ENCODE assay signal across 8 mouse cellular contexts in genomic region chr12:52603695-52604255, GRCm38 (mm10).
DNase-seq lines count a peak whose midpoint lies in the region; ATAC-seq and TF ChIP-seq lines count a peak whose summit lies in the region.

No protein-coding gene starts in this region.

- no peaks in the 10 kb centered on the region for H3K27me3 ChIP-seq in thymus, adult 2 months (ENCODE audit: control insufficient read depth, insufficient read depth, low read length)
- no peaks in the 10 kb centered on the region for H3K27me3 ChIP-seq in hindbrain, embryonic 16.5 days (replicated peaks; ENCODE audit: control insufficient read depth, insufficient read depth, low read length)
- H3K27me3 ChIP-seq in megakaryocyte, embryonic 14.5 days (replicated peaks): no peaks in the 10 kb centered on the region
- no peaks in the 10 kb centered on the region for H3K27me3 ChIP-seq in stomach, embryonic 16.5 days (ENCODE audit: control insufficient read depth, insufficient read depth, low read length)

- 0 out of 2 replicates have a peak, but pooled peaks cover 5% of the 10 kb centered on the region for H3K4me1 ChIP-seq in thymus, adult 2 months (replicated peaks; ENCODE audit: control insufficient read depth, insufficient read depth, low read length)
- H3K4me1 ChIP-seq in hindbrain, embryonic 16.5 days (ENCODE audit: control insufficient read depth, insufficient read depth, low read depth, low read length): peaks cover 12% of the 10 kb centered on the region
- H3K4me1 ChIP-seq in megakaryocyte, embryonic 14.5 days: peaks cover 30% of the 10 kb centered on the region
- H3K4me1 ChIP-seq in stomach, embryonic 16.5 days (ENCODE audit: control insufficient read depth, insufficient read depth, low read length): peaks cover 7% of the 10 kb centered on the region

- no peaks in the 10 kb centered on the region for H3K36me3 ChIP-seq in thymus, adult 2 months (ENCODE audit: control insufficient read depth, insufficient read depth, low read length)
- H3K36me3 ChIP-seq in hindbrain, embryonic 16.5 days (ENCODE audit: control insufficient read depth, insufficient read depth, low read length): no peaks in the 10 kb centered on the region
- no peaks in the 10 kb centered on the region for H3K36me3 ChIP-seq in megakaryocyte, embryonic 14.5 days (replicated peaks; ENCODE audit: low read length)
- H3K36me3 ChIP-seq in stomach, embryonic 16.5 days (ENCODE audit: control insufficient read depth, insufficient read depth, low read length): no peaks in the 10 kb centered on the region

- H3K4me2 ChIP-seq in hindbrain, embryonic 16.5 days (ENCODE audit: low read length): peak overlapping the region; percentile 66
- peak overlapping the region; percentile 49 for H3K4me2 ChIP-seq in stomach, embryonic 16.5 days (ENCODE audit: low read depth, low read length)

- TF ChIP-seq POLR2A in thymus, adult 2 months (IDR thresholded peaks at IDR 0.05; ENCODE audit: control insufficient read depth, extremely low read depth, insufficient read depth, low read length, poor library complexity): no peak

- H3K27ac ChIP-seq in thymus, adult 2 months (ENCODE audit: control insufficient read depth, insufficient read depth, low read length): peak overlapping the region; percentile 84
- H3K27ac ChIP-seq in hindbrain, embryonic 16.5 days (ENCODE audit: low read depth, low read length): peak overlapping the region; percentile 88
- peak overlapping the region; percentile 84 for H3K27ac ChIP-seq in stomach, embryonic 16.5 days (ENCODE audit: low read length)

- H3K9ac ChIP-seq in hindbrain, embryonic 16.5 days (ENCODE audit: low read depth, low read length): peak overlapping the region; percentile 85
- H3K9ac ChIP-seq in stomach, embryonic 16.5 days (ENCODE audit: low read length): peak overlapping the region; percentile 87

- peak overlapping the region; percentile 64 for H3K4me3 ChIP-seq in thymus, adult 2 months (ENCODE audit: control insufficient read depth, insufficient read depth, low read length)
- peak overlapping the region; percentile 60 for H3K4me3 ChIP-seq in hindbrain, embryonic 16.5 days (ENCODE audit: low read length)
- peak overlapping the region; percentile 94 for H3K4me3 ChIP-seq in megakaryocyte, embryonic 14.5 days (replicated peaks)
- H3K4me3 ChIP-seq in stomach, embryonic 16.5 days (replicated peaks; ENCODE audit: low read length): peak overlapping the region; percentile 65

- H3K9me3 ChIP-seq in hindbrain, embryonic 16.5 days (ENCODE audit: control insufficient read depth, low read length): no peaks in the 10 kb centered on the region
- H3K9me3 ChIP-seq in megakaryocyte, embryonic 14.5 days: peaks cover 8% of the 10 kb centered on the region
- H3K9me3 ChIP-seq in stomach, embryonic 16.5 days (replicated peaks; ENCODE audit: control insufficient read depth, low read length): no peaks in the 10 kb centered on the region

- peak; percentile 51 for ATAC-seq in frontal cortex, adult (ENCODE audit: low TSS enrichment)
- peak; percentile 91 for ATAC-seq in hindbrain, embryonic 16.5 days
- peak; percentile 81 for ATAC-seq in stomach, embryonic 16.5 days (ENCODE audit: insufficient read depth, low FRiP score)

- DNase-seq in thymus, adult 2 months: no peak
- no peak for DNase-seq in thymus, postnatal 14 days
- peak; percentile 70 for DNase-seq in c-Kit-positive CD71-positive TER-119-positive erythroid progenitor cells, embryonic 14.5 days (ENCODE audit: low spot score)
- DNase-seq in left cerebral cortex, adult 8-10 months (ENCODE audit: low spot score in 2 of 2): peak; percentile 81 to 83

- TF ChIP-seq CTCF in thymus, adult 2 months (IDR thresholded peaks at IDR 0.05; ENCODE audit: borderline replicate concordance, control insufficient read depth, extremely low read depth, insufficient read depth, low read length, poor library complexity): no peak

- WGBS in thymus, adult 2 months: under 1% methylated on average over 21 of the region's 21 CpGs
- under 1% methylated on average over 21 of the region's 21 CpGs for WGBS in hindbrain, embryonic 16.5 days
- WGBS in stomach, embryonic 16.5 days: under 1% methylated on average over 21 of the region's 21 CpGs

Comparison
In these comparisons a context has a peak if more than half of its experiments do, and no peak if none do; other contexts are left out.
1. DNase-seq: peak in c-Kit-positive CD71-positive TER-119-positive erythroid progenitor cells, embryonic 14.5 days (single experiment) and left cerebral cortex, adult 8-10 months (2 of 2); none in thymus, adult 2 months (single experiment) and thymus, postnatal 14 days (single experiment).
2. Peak in every context shown above with its lines, with median percentiles within 50 percentile points of each other: H3K27ac ChIP-seq, H3K4me3 ChIP-seq and ATAC-seq.